Mouse (Mus musculus) intestine, postnatal 0 days (tissue): ENCODE measurements around the gene Rusc2. TPM values are rescaled to one million over a fixed set of nuclear protein-coding genes. Genes with fewer than 3 reads are reported as not detected.

Source experiments
- ATAC-seq: fragments of 200-750 bp; cut with Nextera tagmentation; 2 replicates; pipeline ENCODE4 v1.8.0; 2017; ENCODE audit warnings: mild to moderate bottlenecking, moderate TSS enrichment, moderate library complexity
- H3K27ac ChIP-seq: fragments of 300-500 bp; sonication (generic); 2 replicates; pipeline ENCODE4 v1.5.1; 2014; ENCODE audit warnings: mild to moderate bottlenecking, low read depth, low read length, moderate library complexity
- H3K27me3 ChIP-seq: fragments of 300-500 bp; sonication (generic); replicated peaks from 2 replicates; pipeline ENCODE4 v1.6.1; 2014; ENCODE audit warnings: low read length, mixed read lengths; ENCODE audit not compliant: control insufficient read depth, insufficient read depth
- H3K36me3 ChIP-seq: fragments of 300-500 bp; sonication (generic); 2 replicates; pipeline ENCODE4 v1.6.1; 2014; ENCODE audit warnings: mild to moderate bottlenecking, moderate library complexity; ENCODE audit not compliant: control insufficient read depth, insufficient read depth
- H3K4me1 ChIP-seq: fragments of 300-500 bp; sonication (generic); replicated peaks from 2 replicates; pipeline ENCODE4 v1.6.1; 2014; ENCODE audit warnings: antibody characterized with exemption, low read length, mixed read lengths; ENCODE audit not compliant: control insufficient read depth, insufficient read depth
- H3K4me2 ChIP-seq: fragments of 300-500 bp; sonication (generic); replicated peaks from 2 replicates; pipeline ENCODE4 v1.6.1; 2014; ENCODE audit warnings: low read depth, mild to moderate bottlenecking, moderate library complexity
- H3K4me3 ChIP-seq: fragments of 300-500 bp; sonication (generic); 2 replicates; pipeline ENCODE4 v1.5.1; 2014; ENCODE audit warnings: low read depth, low read length
- H3K9ac ChIP-seq: fragments of 300-500 bp; sonication (generic); 2 replicates; pipeline ENCODE4 v1.6.1; 2014; ENCODE audit warnings: mild to moderate bottlenecking, low read depth, low read length
- H3K9me3 ChIP-seq: fragments of 300-500 bp; sonication (generic); 2 replicates; pipeline ENCODE4 v1.6.1; 2016; ENCODE audit warnings: mixed run types; ENCODE audit not compliant: control insufficient read depth
- CTCF ChIP-seq: sonication (generic); IDR thresholded peaks from 2 replicates; pipeline ENCODE4 v1.5.1; 2016; ENCODE audit warnings: low read depth, mild to moderate bottlenecking, control low read depth, antibody characterized with exemption, moderate library complexity
- WGBS: fragments of 180-500 bp; shearing (Covaris S2); extraction: QIAGEN DNeasy Blood & Tissue Kit; methylation state at CpG from one replicate; pipeline ENCODE4 v1.1.7; 2014; 5-methylcytosine and 5-hydroxymethylcytosine counted together
- polyA plus RNA-seq: library from polyadenylated mRNA; unstranded; fragments of >200 nt; fragmentation: Nextera tagmentation; extraction: Ambion mirVana; gene quantifications from 2 replicates; pipeline ENCODE4 v1.2.1, GENCODE M21; 2015

The Rusc2 gene
- polyA plus RNA-seq, result 11.9 and 12.1 TPM in 2 replicates

DNA sequence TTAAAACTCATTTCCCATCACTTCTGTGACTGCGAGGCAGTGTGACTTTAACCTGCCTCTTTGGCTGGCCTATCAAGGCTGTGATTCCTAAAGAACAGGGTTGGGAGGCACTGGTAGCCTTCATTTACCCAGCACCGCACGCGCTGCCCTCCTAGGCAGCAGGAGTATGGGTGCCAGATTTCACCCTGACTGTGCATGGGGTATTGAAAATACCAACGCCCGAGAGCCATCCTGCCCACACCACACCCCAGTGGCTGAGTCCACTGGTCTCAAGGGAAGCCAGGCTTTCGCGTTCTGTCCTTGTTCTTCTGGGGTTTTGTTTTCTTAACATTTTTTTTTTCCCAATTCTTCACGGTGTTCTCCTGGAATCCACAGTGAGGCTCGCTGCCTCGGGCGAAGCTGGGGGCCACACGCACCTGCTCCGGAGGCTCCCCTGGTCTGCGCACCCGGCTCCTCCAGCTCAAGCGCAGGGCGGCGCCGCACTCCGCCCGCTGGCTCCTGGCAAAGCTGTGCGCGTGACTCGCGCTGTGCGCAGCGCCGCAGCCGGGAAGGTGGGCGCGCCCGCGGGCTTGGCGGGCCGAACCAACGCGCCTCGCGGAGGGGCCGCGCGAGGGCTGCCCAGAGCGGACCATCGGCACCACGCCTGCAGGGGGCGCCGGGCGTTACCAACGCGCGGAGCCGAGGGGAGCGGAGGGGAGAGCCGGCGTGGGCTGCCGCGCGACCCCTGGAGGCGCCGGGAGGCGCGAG, at the start of gene Rusc2:
Gene Rusc2 (plus strand): TSS at position 572 of the 747 bp plus-strand sequence.
- Histone ChIP-seq H3K27me3 (no peaks in the 10 kb centered on the region), H3K9me3 (no peaks in the 10 kb centered on the region), H3K36me3 (no peaks in the 10 kb centered on the region), H3K4me2 (peak within 1 kb of the TSS; percentile 89), H3K9ac (peak within 1 kb of the TSS; percentile 82), H3K27ac (peak within 1 kb of the TSS; percentile 92), H3K4me3 (peak within 1 kb of the TSS; percentile 76), H3K4me1 (no peaks in the 10 kb centered on the region; the same call in 1 of the 2 replicates)
- TF ChIP-seq CTCF, result peak; percentile 82
- ATAC-seq, result peak; percentile 88
- WGBS, result 1% methylated on average over 58 of the region's 63 CpGs

GRCm38 (mm10) chr4:43334771-43335170, 47.0 kb upstream of the Rusc2 start:
- H3K4me1 ChIP-seq, result no peaks in the 10 kb centered on the region
- H3K36me3 ChIP-seq, result no peaks in the 10 kb centered on the region; the same call in 1 of the 2 replicates
- no peak overlapping the region for H3K4me3 ChIP-seq
- H3K9ac ChIP-seq, result no peak overlapping the region
- no peaks in the 10 kb centered on the region for H3K27me3 ChIP-seq
- H3K4me2 ChIP-seq, result no peak overlapping the region
- no peak for TF ChIP-seq CTCF
- H3K9me3 ChIP-seq, result no peaks in the 10 kb centered on the region
- no peak overlapping the region for H3K27ac ChIP-seq
- 59% methylated on average over 2 of the region's 2 CpGs for WGBS
- no peak for ATAC-seq

DNA sequence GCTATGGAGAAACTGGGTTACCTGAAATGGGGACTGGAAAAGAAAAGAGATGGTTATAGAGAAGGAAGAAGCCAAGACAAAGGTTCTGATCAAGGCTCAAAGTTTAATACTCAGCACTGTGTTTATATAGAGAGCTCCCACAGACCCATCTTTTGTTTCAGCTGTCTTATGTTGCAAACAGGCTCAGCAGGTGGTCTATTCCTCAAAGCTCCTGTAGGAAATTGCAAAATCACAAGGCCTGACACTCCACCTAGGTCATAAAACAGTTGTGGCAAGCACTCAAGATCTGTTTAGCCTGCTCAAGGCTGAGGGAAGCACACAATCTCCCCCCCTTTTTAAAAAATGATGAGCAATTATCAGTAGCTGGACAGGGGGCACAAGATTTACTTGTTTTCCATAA, 45.6 kb upstream of the Rusc2 start:
- no peak overlapping the region for H3K9ac ChIP-seq
- ATAC-seq, result no peak
- no peaks in the 10 kb centered on the region for H3K4me1 ChIP-seq
- H3K27me3 ChIP-seq, result no peaks in the 10 kb centered on the region
- no peak overlapping the region for H3K4me2 ChIP-seq
- TF ChIP-seq CTCF, result no peak
- no peaks in the 10 kb centered on the region for H3K9me3 ChIP-seq
- no peaks in the 10 kb centered on the region; the same call in 1 of the 2 replicates for H3K36me3 ChIP-seq
- no peak overlapping the region for H3K4me3 ChIP-seq
- H3K27ac ChIP-seq, result no peak overlapping the region

- Histone ChIP-seq H3K4me3 (peak overlapping the region; percentile 23), H3K9ac (no peak overlapping the region), H3K27me3 (no peaks in the 10 kb centered on the region), H3K4me2 (peak overlapping the region; percentile 57), H3K4me1 (no peaks in the 10 kb centered on the region), H3K36me3 (no peaks in the 10 kb centered on the region), H3K27ac (peak overlapping the region; percentile 46), H3K9me3 (no peaks in the 10 kb centered on the region)
- peak; percentile 83 for ATAC-seq
- 17% methylated on average over 4 of the region's 4 CpGs for WGBS
- no peak for TF ChIP-seq CTCF
Measured at GRCm38 (mm10) chr4:43340096-43340804, 41.5 kb upstream of the Rusc2 start.

DNA sequence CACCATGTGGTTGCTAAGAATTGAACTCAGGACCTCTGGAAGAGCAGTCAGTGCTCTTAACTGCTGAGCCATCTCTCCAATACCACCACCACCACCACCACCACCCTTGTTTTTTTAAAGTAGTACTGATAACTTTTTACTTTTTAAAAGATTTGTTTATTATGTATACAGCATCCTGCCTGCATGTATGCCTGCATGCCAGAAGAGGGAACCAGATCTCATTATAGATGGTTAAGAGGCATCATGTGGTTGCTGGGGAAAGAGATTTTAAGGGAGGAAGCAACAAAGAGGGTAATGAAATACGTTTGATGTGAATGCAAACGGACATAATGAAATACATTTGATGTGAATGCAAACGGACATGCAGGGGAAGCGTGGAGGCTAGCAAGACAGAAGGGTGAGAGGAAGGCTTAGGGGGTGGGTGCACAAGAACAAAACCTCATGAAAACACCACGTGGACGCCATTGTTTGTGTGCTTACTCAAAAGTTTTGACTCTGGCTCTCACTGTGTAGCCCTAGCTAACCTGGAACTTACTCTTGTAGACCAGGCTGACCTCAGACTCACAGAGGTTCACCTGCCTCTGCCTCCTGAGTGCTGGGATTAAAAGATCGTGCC, 40.4 kb upstream of the Rusc2 start:
- ATAC-seq, result no peak
- H3K27me3 ChIP-seq, result no peaks in the 10 kb centered on the region
- no peaks in the 10 kb centered on the region for H3K36me3 ChIP-seq
- H3K9me3 ChIP-seq, result no peaks in the 10 kb centered on the region
- no peak overlapping the region for H3K27ac ChIP-seq
- no peak overlapping the region for H3K4me2 ChIP-seq
- peak; percentile 48 for TF ChIP-seq CTCF
- H3K4me3 ChIP-seq, result no peak overlapping the region
- no peaks in the 10 kb centered on the region for H3K4me1 ChIP-seq
- WGBS, result 87% methylated on average over 7 of the region's 7 CpGs
- no peak overlapping the region for H3K9ac ChIP-seq

DNA sequence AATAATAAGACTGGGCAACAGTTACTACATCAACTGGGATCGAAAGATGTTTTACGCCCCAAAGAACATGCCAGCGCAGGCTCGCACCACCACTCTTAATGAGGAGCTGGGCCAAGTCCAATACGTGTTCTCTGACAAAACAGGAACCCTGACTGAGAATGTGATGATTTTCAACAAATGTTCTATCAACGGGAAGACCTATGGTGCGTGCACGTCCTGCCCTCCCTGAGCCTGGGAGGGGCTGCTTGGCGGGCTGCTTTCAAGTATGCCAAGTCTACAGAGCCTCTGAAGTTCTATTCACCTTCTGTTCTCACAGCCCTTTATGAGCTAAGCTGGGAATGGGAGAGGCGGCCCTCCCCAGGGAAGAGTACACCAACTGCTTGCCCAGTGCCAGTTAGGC, 39.3 kb upstream of the Rusc2 start:
- no peaks in the 10 kb centered on the region for H3K9me3 ChIP-seq
- no peak for ATAC-seq
- no peak overlapping the region for H3K9ac ChIP-seq
- H3K27ac ChIP-seq, result no peak overlapping the region
- no peak overlapping the region for H3K4me3 ChIP-seq
- no peak for TF ChIP-seq CTCF
- H3K36me3 ChIP-seq, result no peaks in the 10 kb centered on the region
- no peaks in the 10 kb centered on the region for H3K27me3 ChIP-seq
- WGBS, result 90% methylated on average over 10 of the region's 10 CpGs
- no peaks in the 10 kb centered on the region for H3K4me1 ChIP-seq
- no peak overlapping the region for H3K4me2 ChIP-seq
